Mouse (Mus musculus) midbrain, postnatal 0 days (tissue): ENCODE results near the gene Zfp324. TPM values are rescaled to one million over a fixed set of nuclear protein-coding genes. Genes with fewer than 3 reads are reported as not detected.
A peak's percentile ranks its signal among the peaks of the same experiment; 100 is the strongest.

Experiments used
- ATAC-seq: fragments of 200-750 bp; cut with Nextera tagmentation; 2 replicates; pipeline ENCODE4 v1.8.0; 2017; ENCODE audit warnings: moderate number of reproducible peaks, mild to moderate bottlenecking, moderate TSS enrichment, moderate library complexity; ENCODE audit not compliant: low FRiP score
- DNase-seq: peaks from one replicate; pipeline ENCODE4 v3.0.0-alpha.2; 2015; ENCODE audit warnings: low spot score
- H3K27ac ChIP-seq: fragments of 300-500 bp; sonication (generic); 2 replicates; pipeline ENCODE4 v1.5.1; 2014; ENCODE audit warnings: low read depth, mild to moderate bottlenecking, low read length, mixed read lengths
- H3K27me3 ChIP-seq: fragments of 300-500 bp; sonication (generic); 2 replicates; pipeline ENCODE4 v1.6.1; 2014; ENCODE audit warnings: low read length, control low read depth, mixed read lengths; ENCODE audit not compliant: insufficient read depth
- H3K36me3 ChIP-seq: fragments of 300-500 bp; sonication (generic); 2 replicates; pipeline ENCODE4 v1.6.1; 2014; ENCODE audit warnings: low read length, control low read depth, mixed read lengths; ENCODE audit not compliant: insufficient read depth
- H3K4me1 ChIP-seq: fragments of 300-500 bp; sonication (generic); 2 replicates; pipeline ENCODE4 v1.6.1; 2014; ENCODE audit warnings: mild to moderate bottlenecking, control low read depth, antibody characterized with exemption, low read length, mixed read lengths; ENCODE audit not compliant: insufficient read depth
- H3K4me2 ChIP-seq: fragments of 300-500 bp; sonication (generic); 2 replicates; pipeline ENCODE4 v1.6.1; 2014; ENCODE audit warnings: low read depth, mild to moderate bottlenecking, low read length, mixed read lengths; ENCODE audit not compliant: poor library complexity, severe bottlenecking
- H3K4me3 ChIP-seq: fragments of 300-500 bp; sonication (generic); 2 replicates; pipeline ENCODE4 v1.5.1; 2014; ENCODE audit warnings: low read depth, mild to moderate bottlenecking, low read length, moderate library complexity
- H3K9ac ChIP-seq: fragments of 300-500 bp; sonication (generic); replicated peaks from 2 replicates; pipeline ENCODE4 v1.6.1; 2014; ENCODE audit warnings: mild to moderate bottlenecking, low read length, moderate library complexity, mixed read lengths; ENCODE audit not compliant: poor library complexity, severe bottlenecking
- H3K9me3 ChIP-seq: fragments of 300-500 bp; sonication (generic); 2 replicates; pipeline ENCODE4 v1.6.1; 2016; ENCODE audit warnings: low read length, control low read depth
- CTCF ChIP-seq: IDR thresholded peaks from 2 replicates; pipeline ENCODE4 v1.5.1; 2016; ENCODE audit warnings: antibody characterized with exemption, mild to moderate bottlenecking
- WGBS: fragments of 180-500 bp; shearing (Covaris S2); extraction: QIAGEN DNeasy Blood & Tissue Kit; methylation state at CpG from one replicate; pipeline ENCODE4 v1.1.7; 2014; 5-methylcytosine and 5-hydroxymethylcytosine counted together
- polyA plus RNA-seq: library from polyadenylated mRNA; unstranded; fragments of >200 nt; fragmentation: Nextera tagmentation; extraction: Ambion mirVana; gene quantifications from 2 replicates; pipeline ENCODE4 v1.2.1, GENCODE M21; 2015
- total RNA-seq: library from RNA; depleted of rRNA; stranded (reverse); fragments of >200 nt; gene quantifications from 2 replicates; pipeline ENCODE4 v1.2.3, GENCODE M21; 2014

Zfp324 gene
- total and polyA plus RNA-seq, 2 experiments from 2014 or later: 7.7 to 31.7 TPM

- Histone ChIP-seq H3K9ac (no peak overlapping the region), H3K36me3 (no peaks in the 10 kb centered on the region), H3K4me1 (no peaks in the 10 kb centered on the region), H3K9me3 (no peaks in the 10 kb centered on the region), H3K27me3 (no peaks in the 10 kb centered on the region), H3K4me2 (no peak overlapping the region), H3K27ac (no peak overlapping the region), H3K4me3 (no peak overlapping the region)
- no peak for TF ChIP-seq CTCF
- no peak for DNase-seq
- 78% methylated on average over 4 of the region's 4 CpGs for WGBS
- no peak for ATAC-seq
These were observed 25.0 kb upstream of the Zfp324 start for GRCm38 (mm10) chr7:12940599-12940998.

DNA sequence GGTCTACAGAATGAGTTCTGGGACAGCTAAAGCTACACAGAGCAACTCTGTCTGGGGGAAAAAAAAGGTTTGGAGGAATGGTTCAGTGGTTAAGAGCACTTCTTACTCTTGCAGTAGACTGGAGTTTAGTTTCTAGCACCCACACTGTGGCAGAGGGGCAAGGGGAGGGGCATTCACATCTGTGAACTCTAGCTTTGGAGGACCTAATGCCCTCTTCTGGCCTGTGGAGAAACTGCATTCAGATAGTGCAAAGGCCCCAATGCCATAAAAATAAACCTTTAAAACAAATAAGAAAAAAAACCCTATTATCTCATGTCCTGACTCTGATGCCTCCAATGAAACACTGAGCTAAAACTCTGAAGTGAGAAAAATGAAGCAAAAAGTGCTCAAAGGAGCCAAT lies 22.1 kb upstream of the Zfp324 start:
- H3K4me3 ChIP-seq: no peak overlapping the region
- TF ChIP-seq CTCF: peak; percentile 37; the same call in 1 of the 2 replicates
- H3K36me3 ChIP-seq: no peaks in the 10 kb centered on the region
- no peak overlapping the region for H3K4me2 ChIP-seq
- no peaks in the 10 kb centered on the region for H3K9me3 ChIP-seq
- H3K27me3 ChIP-seq: no peaks in the 10 kb centered on the region
- no peaks in the 10 kb centered on the region for H3K4me1 ChIP-seq
- DNase-seq: no peak
- H3K27ac ChIP-seq: no peak overlapping the region
- ATAC-seq: no peak
- no peak overlapping the region for H3K9ac ChIP-seq

GRCm38 (mm10) chr7:12949032-12949871 lies 16.4 kb upstream of the Zfp324 start:
- peak overlapping the region; percentile 87 for H3K27ac ChIP-seq
- H3K27me3 ChIP-seq: no peaks in the 10 kb centered on the region
- DNase-seq (peak; percentile 99), ATAC-seq (peak; percentile 95)
- no peaks in the 10 kb centered on the region for H3K36me3 ChIP-seq
- H3K4me1 ChIP-seq: peaks cover 3% of the 10 kb centered on the region; the same call in 1 of the 2 replicates
- peak overlapping the region; percentile 74 for H3K9ac ChIP-seq
- H3K4me3 ChIP-seq: peak overlapping the region; percentile 44
- peak; percentile 24; the same call in 1 of the 2 replicates for TF ChIP-seq CTCF
- WGBS: 6% methylated on average over 35 of the region's 35 CpGs
- no peaks in the 10 kb centered on the region for H3K9me3 ChIP-seq
- H3K4me2 ChIP-seq: peak overlapping the region; percentile 83

GRCm38 (mm10) chr7:12949872-12950229 lies 15.8 kb upstream of the Zfp324 start:
- ATAC-seq: peak; percentile 44
- Histone ChIP-seq H3K27ac (peak overlapping the region; percentile 87), H3K36me3 (no peaks in the 10 kb centered on the region), H3K4me3 (peak overlapping the region; percentile 44), H3K9ac (peak overlapping the region; percentile 65), H3K4me1 (peaks cover 3% of the 10 kb centered on the region; the same call in 1 of the 2 replicates), H3K27me3 (no peaks in the 10 kb centered on the region), H3K9me3 (no peaks in the 10 kb centered on the region), H3K4me2 (peak overlapping the region; percentile 83)
- WGBS: 10% methylated on average over 16 of the region's 16 CpGs
- no peak for DNase-seq
- no peak for TF ChIP-seq CTCF

DNA sequence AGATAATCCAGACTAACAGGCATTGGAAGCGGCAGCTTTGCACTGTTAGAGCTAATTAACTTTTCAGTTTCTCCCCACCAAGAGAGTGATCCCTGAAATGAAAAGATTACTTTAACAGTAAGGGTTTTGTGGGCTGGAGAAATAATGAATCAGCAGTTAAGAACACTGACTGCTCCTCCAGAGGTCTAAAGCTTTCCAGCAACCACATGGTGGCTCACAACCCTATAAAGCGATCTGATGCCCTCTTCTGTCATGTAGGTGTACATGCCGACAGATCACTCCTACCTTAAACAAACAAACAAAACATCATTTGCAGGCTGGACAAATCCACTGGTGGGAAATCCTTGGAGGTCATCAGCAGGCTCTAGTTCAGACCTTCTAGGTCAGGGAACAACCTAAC lies 10.7 kb upstream of the Zfp324 start:
- DNase-seq (peak; percentile 54), ATAC-seq (no peak)
- Histone ChIP-seq H3K4me1 (peaks cover 3% of the 10 kb centered on the region; the same call in 1 of the 2 replicates), H3K4me2 (no peak overlapping the region), H3K9me3 (no peaks in the 10 kb centered on the region), H3K27ac (no peak overlapping the region), H3K27me3 (no peaks in the 10 kb centered on the region), H3K9ac (no peak overlapping the region), H3K4me3 (no peak overlapping the region), H3K36me3 (no peaks in the 10 kb centered on the region)
- TF ChIP-seq CTCF: peak; percentile 54
- 42% methylated on average over 3 of the region's 3 CpGs for WGBS

- H3K9ac ChIP-seq: no peak overlapping the region
- no peaks in the 10 kb centered on the region for H3K4me1 ChIP-seq
- no peaks in the 10 kb centered on the region for H3K27me3 ChIP-seq
- 71% methylated on average over 5 of the region's 5 CpGs for WGBS
- no peaks in the 10 kb centered on the region for H3K36me3 ChIP-seq
- DNase-seq (no peak), ATAC-seq (no peak)
- no peak overlapping the region for H3K4me3 ChIP-seq
- no peak overlapping the region for H3K4me2 ChIP-seq
- TF ChIP-seq CTCF: no peak
- no peaks in the 10 kb centered on the region for H3K9me3 ChIP-seq
- H3K27ac ChIP-seq: no peak overlapping the region
These were observed 8.1 kb upstream of the Zfp324 start for GRCm38 (mm10) chr7:12957511-12957910.
